Comparison of ENCODE assay signal across 9 mouse cellular contexts in the genomic region with DNA sequence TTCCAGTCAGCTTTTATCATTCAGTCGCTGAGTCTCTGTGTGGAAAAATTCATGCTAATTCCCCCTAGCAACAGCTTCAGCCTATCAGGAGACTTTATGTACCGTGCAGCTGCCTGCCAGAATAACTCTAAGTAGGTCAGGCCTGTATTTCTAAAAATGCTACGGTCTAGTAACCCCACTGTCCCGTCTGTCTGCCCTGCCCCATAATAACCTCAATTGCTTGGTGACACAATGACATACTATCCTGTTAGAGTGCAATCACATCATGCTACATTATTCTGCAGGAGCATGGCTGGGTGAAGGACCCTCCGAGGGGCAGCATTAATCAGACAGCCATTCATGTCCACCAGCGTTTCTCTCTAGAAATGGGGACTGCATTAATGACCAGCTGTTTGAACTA.
DNase-seq lines count a peak whose midpoint lies in the region; ATAC-seq lines count a peak whose summit lies in the region.
"Had no signal": no experiment of that assay in that cellular context is flagged by ENCODE, and none has a peak within 500 bp of the region (broad histone marks: within the 10 kb centered on the region; RNA-seq: fewer than 3 reads in every experiment).

No protein-coding gene starts in this region.

- no peaks in the 10 kb centered on the region for H3K9me3 ChIP-seq in hindbrain, embryonic 15.5 days

- no peaks in the 10 kb centered on the region for H3K27me3 ChIP-seq in hindbrain, embryonic 15.5 days

- peaks cover 53% of the 10 kb centered on the region for H3K4me1 ChIP-seq in hindbrain, embryonic 15.5 days (replicated peaks)

- peak overlapping the region; percentile 42 for H3K4me3 ChIP-seq in hindbrain, embryonic 15.5 days

- peak overlapping the region; percentile 61 for H3K4me2 ChIP-seq in hindbrain, embryonic 15.5 days

- peak; percentile 94 for DNase-seq in Muller cell, postnatal 12 days (ENCODE audit: inconsistent ontology term)
- DNase-seq in cerebellum, adult 9-10 months, result peak; percentile 75
- DNase-seq in frontal cortex, adult 2 months (ENCODE audit: extremely low spot score in 1 of 2, low spot score in 1 of 2), result peak; percentile 61 to 74
- DNase-seq in left cerebral cortex, adult 11 months (ENCODE audit: low spot score), result peak; percentile 65
- DNase-seq in neural tube, embryonic 10.5 days (ENCODE audit: extremely low spot score, low spot score), result peak; percentile 65
- peak; percentile 83 for DNase-seq in thymus, postnatal 0 days (ENCODE audit: low spot score)
- DNase-seq in ovary, adult 18-20 months (ENCODE audit: low spot score), result no peak

- ATAC-seq in hindbrain, embryonic 15.5 days (ENCODE audit: low FRiP score, low read depth), result peak; percentile 75

- peak overlapping the region; percentile 91 for H3K27ac ChIP-seq in hindbrain, embryonic 15.5 days (replicated peaks)
- H3K27ac ChIP-seq: macrophage had no signal

- no peaks in the 10 kb centered on the region for H3K36me3 ChIP-seq in hindbrain, embryonic 15.5 days

- H3K9ac ChIP-seq in hindbrain, embryonic 15.5 days, result peak overlapping the region; percentile 49

- whole genome bisulfite sequencing in hindbrain, embryonic 15.5 days, result 2% methylated on average over 6 of the region's 6 CpGs
